Mouse (Mus musculus): ENCODE measurements around the gene Fgfr2. TPM values are rescaled to one million over a fixed set of nuclear protein-coding genes. Genes with fewer than 3 reads are reported as not detected.
A peak's percentile ranks its signal among the peaks of the same experiment; 100 is the strongest.
"Not testable (repeated sequence)": the region's sequence is repeated elsewhere in the genome, so short reads cannot be mapped to it uniquely, and the experiment has no call there.

Fgfr2 gene
- polyA plus RNA-seq, 1 experiment from 2014 or later: 33.9 TPM

- 88% methylated on average over 1 of the region's 1 CpGs for WGBS
- Histone ChIP-seq H3K4me2 (no peak overlapping the region), H3K4me3 (no peak overlapping the region), H3K9me3 (no peaks in the 10 kb centered on the region), H3K36me3 (no peaks in the 10 kb centered on the region), H3K4me1 (replicated peaks) (no peaks in the 10 kb centered on the region), H3K27ac (no peak overlapping the region), H3K9ac (no peak overlapping the region), H3K27me3 (no peaks in the 10 kb centered on the region)
- ATAC-seq (ENCODE audit: low FRiP score): no peak
Measured at GRCm38 (mm10) chr7:130602804-130603203, 2520.3 kb downstream of the Fgfr2 start.

GRCm38 (mm10) chr7:130600546-130600945 lies 2522.6 kb downstream of the Fgfr2 start:
- Histone ChIP-seq H3K4me2 (no peak overlapping the region), H3K4me3 (no peak overlapping the region), H3K4me1 (replicated peaks) (peaks cover 5% of the 10 kb centered on the region; the same call in 1 of the 2 replicates), H3K27me3 (no peaks in the 10 kb centered on the region), H3K9me3 (no peaks in the 10 kb centered on the region), H3K27ac (no peak overlapping the region), H3K9ac (no peak overlapping the region), H3K36me3 (no peaks in the 10 kb centered on the region)
- WGBS: 74% methylated on average over 2 of the region's 2 CpGs
- no peak for ATAC-seq (ENCODE audit: low FRiP score)

- no peak for ATAC-seq (ENCODE audit: low FRiP score)
- Histone ChIP-seq H3K4me1 (replicated peaks) (peaks cover 5% of the 10 kb centered on the region; the same call in 1 of the 2 replicates), H3K27ac (no peak overlapping the region), H3K9ac (no peak overlapping the region), H3K4me2 (no peak overlapping the region), H3K9me3 (no peaks in the 10 kb centered on the region), H3K4me3 (no peak overlapping the region), H3K36me3 (no peaks in the 10 kb centered on the region), H3K27me3 (no peaks in the 10 kb centered on the region)
- WGBS: 92% methylated on average over 3 of the region's 3 CpGs
Measured at GRCm38 (mm10) chr7:130600074-130600473, 2523.1 kb downstream of the Fgfr2 start.

GRCm38 (mm10) chr7:130597546-130597945 lies 2525.6 kb downstream of the Fgfr2 start:
- H3K9me3 ChIP-seq: no peaks in the 10 kb centered on the region
- H3K9ac ChIP-seq: no peak overlapping the region
- peak overlapping the region; percentile 49 for H3K27ac ChIP-seq
- H3K27me3 ChIP-seq: no peaks in the 10 kb centered on the region
- H3K36me3 ChIP-seq: no peaks in the 10 kb centered on the region
- ATAC-seq (ENCODE audit: low FRiP score): no peak
- H3K4me3 ChIP-seq: no peak overlapping the region
- H3K4me1 ChIP-seq (replicated peaks): peaks cover 8% of the 10 kb centered on the region
- H3K4me2 ChIP-seq: no peak overlapping the region
- WGBS: 65% methylated on average over 6 of the region's 6 CpGs

- H3K27ac ChIP-seq: peak overlapping the region; percentile 45; the same call in 1 of the 2 replicates
Measured at GRCm38 (mm10) chr7:130596079-130596855, 2526.9 kb downstream of the Fgfr2 start.

GRCm38 (mm10) chr7:130593375-130594239 lies 2529.5 kb downstream of the Fgfr2 start:
- WGBS: 23% methylated on average over 9 of the region's 11 CpGs
- not testable (repeated sequence) for H3K9ac ChIP-seq; H3K4me2 ChIP-seq; H3K27me3 ChIP-seq; H3K4me3 ChIP-seq; H3K9me3 ChIP-seq; H3K36me3 ChIP-seq; H3K4me1 ChIP-seq (replicated peaks)
- ATAC-seq (ENCODE audit: low FRiP score): peak; percentile 68
- peak overlapping the region; percentile 49 for H3K27ac ChIP-seq

More at GRCm38 (mm10) chr7:130596079-130596855, 2526.9 kb downstream of the Fgfr2 start:
- not testable (repeated sequence) for H3K9ac ChIP-seq; H3K36me3 ChIP-seq; H3K27me3 ChIP-seq; ATAC-seq (ENCODE audit: low FRiP score); H3K9me3 ChIP-seq; H3K4me3 ChIP-seq; H3K4me1 ChIP-seq (replicated peaks); H3K4me2 ChIP-seq
- WGBS: 58% methylated on average over 9 of the region's 19 CpGs

- not testable (repeated sequence) for H3K4me2 ChIP-seq
- WGBS: no CpG with 5 or more reads among the region's 11 CpGs
- 0 out of 2 replicates have a peak, but pooled peaks have one; percentile 28 for ATAC-seq (ENCODE audit: low FRiP score)
Measured at GRCm38 (mm10) chr7:130592975-130593374, 2530.2 kb downstream of the Fgfr2 start.

GRCm38 (mm10) chr7:130590845-130591437 lies 2532.2 kb downstream of the Fgfr2 start:
- Histone ChIP-seq H3K27ac (no peak overlapping the region), H3K9me3 (no peaks in the 10 kb centered on the region), H3K27me3 (no peaks in the 10 kb centered on the region), H3K4me2 (no peak overlapping the region), H3K4me1 (replicated peaks) (peaks cover 2% of the 10 kb centered on the region), H3K4me3 (no peak overlapping the region), H3K36me3 (no peaks in the 10 kb centered on the region), H3K9ac (no peak overlapping the region)
- no peak for ATAC-seq (ENCODE audit: low FRiP score)
- 84% methylated on average over 8 of the region's 8 CpGs for WGBS

More at GRCm38 (mm10) chr7:130592975-130593374, 2530.2 kb downstream of the Fgfr2 start:
- H3K36me3 ChIP-seq; H3K4me1 ChIP-seq (replicated peaks); H3K27ac ChIP-seq; H3K9ac ChIP-seq; H3K27me3 ChIP-seq; H3K4me3 ChIP-seq; H3K9me3 ChIP-seq: not testable (repeated sequence)

- Histone ChIP-seq H3K4me2 (no peak overlapping the region), H3K4me1 (replicated peaks) (peaks cover 2% of the 10 kb centered on the region), H3K9ac (no peak overlapping the region), H3K27ac (no peak overlapping the region), H3K9me3 (no peaks in the 10 kb centered on the region), H3K27me3 (no peaks in the 10 kb centered on the region), H3K4me3 (no peak overlapping the region), H3K36me3 (no peaks in the 10 kb centered on the region)
- 57% methylated on average over 13 of the region's 13 CpGs for WGBS
- ATAC-seq (ENCODE audit: low FRiP score): no peak
Measured at GRCm38 (mm10) chr7:130590081-130590828, 2532.9 kb downstream of the Fgfr2 start.

- no peaks in the 10 kb centered on the region for H3K9me3 ChIP-seq
- 84% methylated on average over 2 of the region's 2 CpGs for WGBS
- H3K4me3 ChIP-seq: no peak overlapping the region
- H3K9ac ChIP-seq: no peak overlapping the region
- H3K4me1 ChIP-seq (replicated peaks): no peaks in the 10 kb centered on the region; the same call in 1 of the 2 replicates
- no peak overlapping the region for H3K27ac ChIP-seq
- no peak overlapping the region for H3K4me2 ChIP-seq
- no peak for ATAC-seq (ENCODE audit: low FRiP score)
- no peaks in the 10 kb centered on the region for H3K36me3 ChIP-seq
- H3K27me3 ChIP-seq: no peaks in the 10 kb centered on the region
Measured at GRCm38 (mm10) chr7:130586521-130587072, 2536.6 kb downstream of the Fgfr2 start.

GRCm38 (mm10) chr7:130578607-130579006 lies 2544.5 kb downstream of the Fgfr2 start:
- no peak overlapping the region for H3K9ac ChIP-seq
- ATAC-seq (ENCODE audit: low FRiP score): no peak
- H3K27ac ChIP-seq: no peak overlapping the region
- H3K4me2 ChIP-seq: no peak overlapping the region
- 87% methylated on average over 5 of the region's 5 CpGs for WGBS
- H3K36me3 ChIP-seq: no peaks in the 10 kb centered on the region
- no peaks in the 10 kb centered on the region for H3K27me3 ChIP-seq
- 0 out of 2 replicates have a peak, but pooled peaks cover 5% of the 10 kb centered on the region for H3K9me3 ChIP-seq
- H3K4me3 ChIP-seq: no peak overlapping the region
- H3K4me1 ChIP-seq (replicated peaks): peaks cover 18% of the 10 kb centered on the region
